Mouse (Mus musculus) layer of hippocampus, postnatal 14 days (tissue): Measurements from ENCODE around the gene Prex1. TPM values are rescaled to one million over a fixed set of nuclear protein-coding genes. Genes with fewer than 3 reads are reported as not detected.

Source experiments
- DNase-seq, 2 experiments: peaks; one replicate each; pipeline ENCODE4 v3.0.0; 2021 to 2022; ENCODE audit warnings: low spot score in 2 of 2, mixed read lengths in 1 of 2
- total RNA-seq, 2 experiments: library from RNA; stranded (reverse); gene quantifications; 2 replicates each; pipeline ENCODE4 v1.2.3; 2021

Gene Prex1
- total RNA-seq, 2 experiments from 2014 or later, result 88.0 to 89.3 TPM

DNA sequence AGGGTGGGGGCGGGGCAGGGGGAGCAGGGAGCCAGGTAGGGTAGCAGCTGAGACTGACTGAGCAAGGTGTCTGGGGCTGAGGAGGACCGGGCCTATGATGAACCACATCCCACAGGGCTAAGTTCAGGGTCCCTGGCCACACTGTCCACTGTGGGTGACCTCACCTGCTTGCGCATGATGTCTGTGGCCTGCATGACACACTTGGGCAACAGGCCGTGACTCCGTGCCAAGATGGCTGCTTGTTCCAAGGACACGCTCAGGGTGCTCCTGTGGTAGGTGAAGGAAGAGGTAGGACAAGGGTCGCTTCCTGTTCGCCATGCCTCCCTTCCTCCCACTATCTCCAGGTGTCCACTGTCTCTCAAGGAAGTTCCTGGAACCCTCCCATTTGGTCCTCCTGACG, 144.4 kb downstream of the Prex1 start:
- DNase-seq, result no peak

DNA sequence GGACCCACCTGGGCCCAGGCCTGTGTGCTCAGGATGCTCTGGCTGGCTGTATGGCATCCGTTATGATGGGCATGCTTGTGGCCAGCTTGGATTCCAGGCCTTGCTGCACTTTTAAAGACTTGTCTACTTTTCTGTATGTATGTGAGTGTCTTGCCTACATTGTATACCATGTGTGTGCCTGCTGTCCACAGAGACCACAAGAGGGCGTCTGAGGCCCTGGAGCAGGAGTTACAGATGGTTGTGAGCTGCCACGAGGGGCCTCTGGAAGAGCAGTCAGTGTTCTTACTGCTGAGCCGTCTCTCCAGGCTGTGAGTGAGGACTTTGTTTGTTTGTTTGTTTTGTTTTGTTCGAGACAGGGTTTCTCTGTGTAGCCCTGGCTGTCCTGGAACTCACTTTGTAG, 148.1 kb downstream of the Prex1 start:
- DNase-seq, result no peak

DNA sequence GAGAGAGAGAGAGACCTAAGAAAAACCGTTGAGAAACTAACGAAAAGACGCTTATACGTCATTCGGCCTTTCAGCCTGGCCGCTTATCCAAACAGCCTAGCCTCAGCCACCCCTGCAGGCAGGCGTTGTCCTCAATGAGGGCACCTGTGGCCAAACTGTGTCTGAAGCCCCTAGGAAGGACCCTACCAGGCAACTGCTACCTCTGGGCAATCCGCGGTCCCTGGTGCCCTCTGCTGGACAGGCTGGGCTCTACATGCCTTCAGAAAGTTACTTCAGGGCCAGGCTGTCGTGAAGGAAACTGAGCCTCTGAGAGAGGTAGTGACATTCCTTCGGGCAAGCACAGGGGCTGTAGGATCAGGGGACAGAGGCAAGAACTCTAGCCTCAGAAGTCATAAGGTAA, 149.2 kb downstream of the Prex1 start:
- DNase-seq, result peak; percentile 44 to 52

DNA sequence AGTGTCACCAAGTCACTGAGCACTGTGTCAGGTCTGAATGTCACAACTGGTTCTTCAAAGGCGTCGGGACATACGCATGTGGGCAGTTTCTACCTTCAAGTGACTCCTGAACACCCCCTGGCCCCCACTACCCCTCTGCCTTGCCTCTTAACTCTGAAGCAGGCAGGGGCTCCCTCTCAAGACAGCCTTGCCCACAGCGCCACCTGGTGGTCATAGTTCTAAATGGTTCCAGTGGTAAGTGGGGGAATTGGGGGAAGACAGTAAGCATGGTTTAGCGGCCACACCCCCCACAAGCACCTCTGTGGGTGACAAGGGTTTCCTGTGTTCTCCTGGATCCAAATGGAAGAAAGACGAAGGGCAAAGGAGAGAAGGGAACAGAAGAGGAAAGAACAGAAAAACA, 149.7 kb downstream of the Prex1 start:
- peak; percentile 82 to 86 for DNase-seq

DNA sequence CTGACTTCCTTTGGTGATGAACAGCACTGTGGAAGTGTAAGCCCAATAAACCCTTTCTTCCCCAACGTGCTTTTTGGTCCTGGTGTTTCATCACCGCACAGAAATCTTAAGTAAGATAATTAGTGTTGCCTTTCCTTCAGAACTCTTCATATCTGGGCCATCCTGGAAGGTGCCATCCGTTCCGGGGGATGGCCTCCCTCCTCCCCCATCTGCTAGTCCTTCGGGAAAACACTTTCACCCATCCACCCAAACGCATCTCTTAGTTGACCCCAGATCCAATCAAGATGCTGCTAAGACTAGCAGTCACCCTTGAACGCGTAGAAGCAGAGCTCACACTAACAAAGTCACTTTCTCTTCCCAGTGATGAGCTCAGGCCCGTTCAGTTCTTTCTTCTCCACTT, 150.6 kb downstream of the Prex1 start:
- DNase-seq, result no peak

DNA sequence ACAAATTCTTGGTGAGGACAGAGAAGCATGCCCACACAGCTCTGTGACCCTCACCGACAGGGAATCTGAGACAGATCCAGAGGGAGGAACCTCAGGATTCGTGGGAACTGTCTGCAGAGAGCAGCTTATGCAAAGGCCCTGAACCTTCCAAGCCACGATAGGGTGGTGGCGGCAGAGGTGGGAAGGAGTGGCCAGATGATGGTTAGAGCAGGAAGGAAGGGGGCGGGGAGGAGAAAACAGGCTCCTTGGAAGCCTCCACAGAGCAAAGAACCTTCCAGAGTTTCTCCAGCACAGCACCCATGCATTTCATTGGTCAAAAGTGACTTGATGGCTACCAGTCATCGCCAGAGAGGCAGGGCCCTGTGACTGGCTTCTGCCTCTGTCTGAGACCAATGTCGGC, 151.9 kb downstream of the Prex1 start:
- DNase-seq, result no peak

DNA sequence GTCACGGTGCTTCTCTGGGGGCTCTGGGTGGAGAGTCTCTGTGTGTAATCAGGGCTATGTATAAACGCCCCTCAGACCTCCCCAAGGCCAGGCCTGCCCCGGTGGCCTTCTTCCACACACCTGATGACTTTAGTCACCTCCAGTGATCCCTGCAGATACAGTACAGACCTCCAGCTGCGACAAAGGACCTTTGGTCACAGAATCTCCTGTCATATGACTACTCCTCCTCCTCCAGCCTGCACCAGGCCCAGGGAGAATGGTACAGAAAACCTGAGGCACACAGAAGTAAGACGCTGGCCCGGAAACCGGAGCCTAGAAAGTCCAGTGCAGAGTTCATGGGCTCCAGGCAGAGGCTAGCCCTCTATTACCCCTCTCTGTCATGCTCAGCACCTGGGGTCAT, 152.8 kb downstream of the Prex1 start:
- DNase-seq, result no peak

GRCm38 (mm10) chr2:166559531-166559930, 154.1 kb downstream of the Prex1 start:
- DNase-seq, result no peak

DNA sequence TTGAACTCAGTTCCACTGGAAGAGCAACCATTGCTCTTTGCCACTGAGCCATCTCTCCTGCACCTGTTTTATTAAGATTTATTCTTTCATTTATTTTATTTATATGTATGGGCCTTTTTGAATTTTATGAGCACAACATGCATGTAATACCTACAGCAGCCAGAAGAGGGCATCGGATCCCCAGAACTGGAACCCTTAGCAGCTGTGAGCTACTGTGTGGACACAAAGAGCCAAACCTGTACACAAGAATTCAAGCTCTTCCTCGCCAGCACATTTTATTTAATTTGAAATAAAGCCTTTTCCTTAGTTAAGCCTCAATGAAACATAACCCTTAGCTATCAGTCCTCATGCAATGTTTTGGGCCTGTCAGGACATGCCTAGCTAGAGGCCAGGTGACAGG, 158.1 kb downstream of the Prex1 start:
- peak; percentile 40 to 57 for DNase-seq

DNA sequence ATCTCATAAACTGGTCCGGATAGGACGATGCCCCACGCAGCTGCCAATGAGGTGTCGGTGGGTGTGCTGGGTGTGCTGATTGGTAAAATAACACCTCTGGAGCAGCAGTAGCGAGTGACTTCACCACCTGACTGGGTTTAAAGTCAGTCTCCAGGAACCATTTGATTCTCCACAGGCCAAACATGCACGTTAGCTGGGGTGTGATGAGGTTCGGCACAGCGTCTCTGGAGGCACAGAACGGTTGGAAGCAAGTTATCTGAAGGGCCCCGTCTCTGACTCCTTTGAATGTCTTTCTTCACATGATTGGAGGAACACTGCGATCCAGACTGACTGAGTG, 159.5 kb downstream of the Prex1 start:
- DNase-seq, result no peak

- no peak for DNase-seq
These were observed 160.0 kb downstream of the Prex1 start for GRCm38 (mm10) chr2:166553502-166554168.

GRCm38 (mm10) chr2:166552657-166553056, 161.0 kb downstream of the Prex1 start:
- DNase-seq, result no peak

- DNase-seq, result peak in 1 of 2 experiments; percentile 46
These were observed 161.7 kb downstream of the Prex1 start for GRCm38 (mm10) chr2:166551831-166552498.

DNA sequence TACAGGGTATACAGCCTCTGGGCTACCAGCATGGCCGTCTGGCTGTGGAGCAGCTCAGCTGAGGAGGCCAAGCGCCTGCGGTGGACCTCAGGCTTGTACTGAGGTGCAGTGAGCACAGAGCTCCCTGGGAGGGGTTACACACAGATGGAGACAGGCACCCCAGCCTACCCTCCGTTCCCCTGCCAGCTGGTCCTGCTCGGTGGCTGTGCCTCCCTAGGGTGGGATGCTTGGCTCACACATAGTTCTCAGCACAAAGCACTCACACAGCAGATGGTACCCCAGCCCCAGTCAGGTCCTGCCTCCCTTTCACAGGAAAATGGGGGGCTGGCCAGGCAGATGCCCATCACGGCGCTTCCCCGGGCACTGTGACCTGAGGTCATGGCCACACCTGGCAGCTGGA, 163.8 kb downstream of the Prex1 start:
- DNase-seq, result peak in 1 of 2 experiments; percentile 44

DNA sequence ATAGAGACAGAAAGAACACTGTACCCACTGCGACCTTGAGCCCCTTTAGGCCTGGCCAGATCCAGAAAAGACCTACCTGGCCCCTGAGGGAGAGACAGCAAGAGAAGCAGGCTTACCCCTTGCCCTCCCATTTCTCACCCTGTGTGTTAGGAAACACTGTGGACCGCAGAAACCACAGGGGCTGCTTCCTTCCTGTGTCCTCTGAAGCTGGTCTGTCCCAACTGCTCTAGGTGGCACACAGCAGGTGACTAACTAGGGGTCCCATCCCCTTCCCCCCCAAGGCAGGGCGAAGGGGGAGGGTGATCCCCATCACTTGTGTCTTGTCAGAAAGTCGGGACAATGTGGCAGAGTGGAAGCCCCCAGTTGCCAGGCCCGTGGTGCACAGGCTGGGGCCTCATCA, 164.6 kb downstream of the Prex1 start:
- DNase-seq, result no peak

- DNase-seq, result no peak
These were observed 168.1 kb downstream of the Prex1 start for GRCm38 (mm10) chr2:166545580-166545979.

DNA sequence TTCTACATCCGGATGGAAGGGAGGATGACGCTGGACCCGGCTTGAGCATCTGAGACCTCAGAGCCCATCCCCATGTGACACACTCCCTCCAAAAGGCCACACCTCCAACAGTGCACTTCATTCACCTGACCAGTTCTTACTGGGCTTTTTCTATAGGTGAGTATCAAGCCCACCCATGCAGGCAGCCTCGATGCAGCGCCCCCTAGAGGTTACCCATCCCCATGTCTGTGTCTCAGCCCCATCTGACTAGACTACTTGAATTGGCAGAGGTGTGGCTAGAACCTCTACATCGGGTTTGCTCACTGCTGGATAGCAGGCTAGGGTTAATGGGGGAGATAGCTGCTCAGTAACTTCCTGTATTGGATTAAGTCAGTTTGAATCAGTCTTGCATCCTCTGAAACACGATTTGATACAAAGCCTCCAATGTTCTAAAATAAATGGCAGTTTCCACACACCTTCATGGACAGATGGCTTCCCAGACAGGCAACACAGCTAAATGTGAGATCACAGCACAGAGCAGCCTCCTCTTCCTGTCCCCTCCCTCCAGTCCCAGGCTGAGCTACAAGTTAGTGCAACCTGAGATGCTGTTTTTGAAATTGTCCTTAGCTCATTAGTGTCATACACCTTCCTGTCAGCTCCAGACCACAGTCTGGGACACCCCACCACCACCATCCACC, 168.9 kb downstream of the Prex1 start:
- DNase-seq, result peak in 1 of 2 experiments; percentile 58

DNA sequence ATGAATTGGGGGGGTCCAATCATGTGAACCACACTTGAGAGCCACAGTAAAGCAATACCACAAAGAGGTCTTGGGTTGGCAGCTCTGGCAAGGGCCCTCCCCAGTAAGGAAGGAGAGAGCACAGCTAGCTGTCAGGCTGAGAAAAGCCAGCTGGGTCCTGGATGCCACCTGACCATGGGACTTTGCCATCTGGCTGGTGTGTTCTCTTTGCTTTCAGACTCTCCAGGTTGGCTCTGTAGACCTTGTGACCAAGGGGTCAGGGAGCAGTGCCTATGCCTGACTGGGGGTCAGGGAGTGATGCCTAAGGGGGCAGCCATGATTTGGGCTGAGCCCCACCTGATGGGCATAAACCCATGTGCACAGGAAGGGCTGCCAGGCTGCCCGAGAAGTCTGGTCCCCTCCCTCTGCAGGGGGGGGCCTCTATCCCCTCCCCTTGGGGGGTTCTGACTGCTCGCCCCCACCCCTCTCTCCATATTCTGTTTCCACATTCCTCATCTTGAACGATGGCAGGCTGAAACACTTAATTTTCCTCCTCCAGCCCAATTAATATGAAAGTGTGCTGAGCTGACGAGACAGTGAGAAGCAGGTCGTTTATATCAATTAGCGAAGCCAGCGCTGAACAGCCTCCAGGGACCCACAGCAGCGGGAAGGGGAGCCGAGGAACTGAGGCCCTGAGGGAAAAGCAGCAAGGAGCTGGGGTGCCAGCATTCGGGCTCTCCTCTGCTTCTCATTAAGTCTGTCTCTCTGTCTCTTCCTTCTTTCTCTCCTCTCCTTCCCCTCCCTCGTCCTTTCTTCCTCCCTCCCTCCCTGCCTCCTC, 172.3 kb downstream of the Prex1 start:
- DNase-seq, result no peak

DNA sequence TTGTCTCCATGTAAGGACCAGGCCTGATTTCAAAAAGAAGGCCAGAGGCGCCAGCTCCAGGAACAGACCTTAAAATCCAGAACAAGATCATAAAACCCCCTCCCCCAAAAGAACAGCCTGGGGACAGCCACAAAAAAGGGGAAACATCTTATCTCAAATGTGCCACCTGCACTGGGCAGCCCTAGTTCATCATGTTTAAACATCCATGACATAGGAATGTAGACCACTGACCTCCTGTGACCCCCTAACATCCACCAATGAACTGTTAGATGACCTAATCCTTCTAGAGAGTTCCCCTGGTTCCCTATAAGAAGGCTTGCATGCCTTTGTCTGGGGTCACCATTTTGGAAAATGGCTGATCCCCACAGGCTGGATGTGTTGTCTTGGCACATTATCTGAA, 173.4 kb downstream of the Prex1 start:
- DNase-seq, result no peak

- no peak for DNase-seq
These were observed 176.7 kb downstream of the Prex1 start for GRCm38 (mm10) chr2:166536896-166537295.

GRCm38 (mm10) chr2:166535519-166535918, 178.1 kb downstream of the Prex1 start:
- DNase-seq, result no peak

DNA sequence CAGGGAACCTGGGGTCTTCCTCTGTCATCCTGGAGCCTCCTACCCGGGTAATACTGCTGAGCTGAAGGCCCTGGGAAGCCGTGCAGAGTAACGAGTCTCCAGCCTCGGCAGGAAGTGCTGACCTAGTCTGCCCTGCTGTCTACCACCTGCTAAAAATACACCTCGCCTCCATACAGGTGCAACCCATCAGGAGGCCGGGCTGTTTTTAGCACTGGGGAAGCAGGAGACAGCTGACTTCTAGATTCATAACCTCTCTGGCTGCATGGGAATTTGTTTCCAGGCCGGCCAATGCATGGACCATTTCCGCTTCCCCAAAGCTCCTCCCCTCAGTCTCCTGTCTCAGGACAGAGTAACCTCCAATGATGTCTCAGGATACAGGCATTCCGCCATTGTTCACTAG, 187.4 kb downstream of the Prex1 start:
- no peak for DNase-seq
